Mouse (Mus musculus) gastrocnemius, postnatal 14 days (tissue): ENCODE data around the gene Mylpf. TPM values are rescaled to one million over a fixed set of nuclear protein-coding genes. Genes with fewer than 3 reads are reported as not detected.
A peak's percentile ranks its signal among the peaks of the same experiment; 100 is the strongest.
"Not testable (repeated sequence)": the region's sequence is repeated elsewhere in the genome, so short reads cannot be mapped to it uniquely, and the experiment has no call there.

Experiments used
- DNase-seq: peaks from one replicate; pipeline ENCODE4 v3.0.0; 2021; ENCODE audit warnings: mixed read lengths
- intact Hi-C: fragments of 180-260 bp; cut with DNase I; formaldehyde crosslinking; loops from one replicate; pipeline ENCODE4 v1.15.1; 2025; ENCODE audit warnings: low total_unique reads
- total RNA-seq, 2 experiments: library from RNA; stranded (reverse); gene quantifications; 2 replicates each; pipeline ENCODE4 v1.2.3; 2021

The Mylpf gene
- total RNA-seq, 2 experiments from 2014 or later: 57,620 to 58,231 TPM

GRCm38 (mm10) chr7:127223106-127223505 is 14.4 kb downstream of the Mylpf start:
- intact Hi-C loops: no loop called here

GRCm38 (mm10) chr7:127223515-127224478 is 15.1 kb downstream of the Mylpf start:
- intact Hi-C loops: no loop called here
- no peak for DNase-seq

More at GRCm38 (mm10) chr7:127223106-127223505, 14.4 kb downstream of the Mylpf start:
- no peak for DNase-seq

- intact Hi-C loops: no loop called here
- DNase-seq: no peak
Observed at GRCm38 (mm10) chr7:127224616-127225015, 15.9 kb downstream of the Mylpf start.

- intact Hi-C loops: no loop called here
- DNase-seq: no peak
Observed at GRCm38 (mm10) chr7:127225147-127225995, 16.7 kb downstream of the Mylpf start.

GRCm38 (mm10) chr7:127228615-127229303 is 20.1 kb downstream of the Mylpf start:
- intact Hi-C loops: no loop called here
- peak; percentile 80 for DNase-seq

DNA sequence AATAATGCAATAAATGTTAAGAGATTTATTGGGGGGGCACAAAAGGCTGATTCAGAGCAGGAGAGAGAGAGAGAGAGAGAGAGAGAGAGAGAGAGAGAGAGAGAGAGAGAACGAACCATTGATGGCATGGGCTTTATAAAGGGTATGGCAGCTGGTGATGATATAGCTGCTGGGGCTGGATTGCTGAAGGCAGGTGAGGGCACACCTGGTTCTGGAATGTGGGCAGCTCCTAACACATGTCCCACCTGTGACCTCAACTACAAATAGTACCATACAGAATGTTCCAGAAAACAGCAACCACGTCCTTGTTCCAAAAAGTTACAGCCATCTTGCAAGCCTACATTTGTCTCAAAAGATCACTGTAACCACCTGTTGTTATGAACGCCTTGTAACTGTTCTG is 22.7 kb downstream of the Mylpf start:
- intact Hi-C loops: no loop called here
- DNase-seq: no peak

DNA sequence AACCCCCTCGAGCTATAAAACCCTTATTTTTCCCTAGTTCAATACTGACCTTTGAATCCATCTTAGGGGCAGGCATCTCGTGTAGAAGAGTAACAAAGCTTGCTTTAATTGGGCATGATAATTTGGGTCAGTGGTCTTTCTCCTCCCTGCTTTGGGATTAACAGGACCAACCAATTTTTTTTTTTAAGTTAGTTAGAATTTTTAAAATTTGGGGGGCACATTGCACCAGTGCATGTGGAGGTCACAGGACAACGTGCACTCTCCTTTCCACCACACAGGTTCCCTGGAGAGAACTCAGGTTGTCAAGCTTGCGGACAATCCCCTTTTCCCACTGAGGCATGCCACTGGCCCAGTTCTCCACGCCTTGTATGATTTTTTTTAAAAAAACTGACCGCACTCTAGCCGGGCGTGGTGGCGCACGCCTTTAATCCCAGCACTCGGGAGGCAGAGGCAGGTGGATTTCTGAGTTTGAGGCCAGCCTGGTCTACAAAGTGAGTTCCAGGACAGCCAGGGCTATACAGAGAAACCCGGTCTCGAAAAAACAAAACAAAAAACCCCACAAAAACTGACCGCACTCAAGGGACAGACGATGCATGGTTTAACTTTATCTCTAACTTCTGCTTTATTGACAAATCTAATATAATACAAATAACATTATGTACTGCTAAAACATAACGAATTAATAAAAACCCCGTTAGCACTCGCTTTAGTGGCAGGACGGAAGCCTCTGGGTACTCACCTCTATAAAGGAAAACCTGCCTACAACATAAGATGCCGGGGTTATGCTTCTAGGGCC is 23.3 kb downstream of the Mylpf start:
- intact Hi-C loops: no loop called here
- no peak for DNase-seq

GRCm38 (mm10) chr7:127232622-127233367 is 24.1 kb downstream of the Mylpf start, which contains the start of the genes Zfp553 and Sept1:
TSS of gene Zfp553 (plus strand) at chr7:127233061.
TSS of gene Sept1 (minus strand) at chr7:127233130.
- peak; percentile 85 for DNase-seq
- intact Hi-C loops: no loop called here

DNA sequence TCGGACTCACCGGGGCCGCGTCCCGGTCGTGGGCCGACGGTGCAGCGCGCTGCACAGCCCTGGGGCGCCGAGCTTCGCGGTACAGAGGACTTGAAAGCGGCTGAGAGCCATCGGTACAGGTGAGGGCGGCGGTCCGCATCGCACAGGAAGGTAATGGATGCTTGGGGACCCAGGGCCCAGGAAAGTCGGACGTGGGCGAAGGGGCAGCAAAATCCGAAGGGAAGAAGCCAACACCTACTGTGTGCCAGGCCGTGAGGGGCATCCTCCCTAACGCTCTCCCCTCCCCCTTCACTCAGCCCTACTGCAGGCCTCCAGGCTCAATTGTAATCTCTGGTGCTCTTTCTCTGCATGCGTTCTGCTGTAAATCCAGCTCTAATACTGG is 24.7 kb downstream of the Mylpf start:
- no peak for DNase-seq
- intact Hi-C loops: no loop called here

DNA sequence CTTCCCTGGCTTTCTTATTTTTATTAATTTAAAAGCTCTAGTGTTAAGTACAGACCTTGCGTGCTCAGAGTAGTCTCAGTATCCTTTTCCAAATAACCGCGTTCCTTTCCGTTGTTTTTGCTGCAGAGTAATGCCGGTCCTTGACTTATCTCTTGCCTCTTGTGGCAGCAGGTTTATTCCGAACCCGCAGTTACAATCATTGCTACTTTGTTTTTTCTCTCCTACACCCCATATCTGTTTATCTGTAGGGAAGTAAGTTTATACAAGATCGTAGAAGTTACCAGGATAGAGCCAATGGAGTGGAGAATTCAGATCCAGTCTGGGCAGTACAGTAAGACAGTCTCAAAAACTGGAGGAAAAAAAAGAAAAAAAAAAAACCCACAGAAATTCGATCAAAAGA is 25.1 kb downstream of the Mylpf start:
- DNase-seq: no peak
- intact Hi-C loops: no loop called here

- DNase-seq: no peak
- intact Hi-C loops: no loop called here
Observed at GRCm38 (mm10) chr7:127234777-127235176, 26.1 kb downstream of the Mylpf start.

GRCm38 (mm10) chr7:127243361-127243867 is 34.7 kb downstream of the Mylpf start:
- DNase-seq: no peak
- intact Hi-C loops: no loop called here

DNA sequence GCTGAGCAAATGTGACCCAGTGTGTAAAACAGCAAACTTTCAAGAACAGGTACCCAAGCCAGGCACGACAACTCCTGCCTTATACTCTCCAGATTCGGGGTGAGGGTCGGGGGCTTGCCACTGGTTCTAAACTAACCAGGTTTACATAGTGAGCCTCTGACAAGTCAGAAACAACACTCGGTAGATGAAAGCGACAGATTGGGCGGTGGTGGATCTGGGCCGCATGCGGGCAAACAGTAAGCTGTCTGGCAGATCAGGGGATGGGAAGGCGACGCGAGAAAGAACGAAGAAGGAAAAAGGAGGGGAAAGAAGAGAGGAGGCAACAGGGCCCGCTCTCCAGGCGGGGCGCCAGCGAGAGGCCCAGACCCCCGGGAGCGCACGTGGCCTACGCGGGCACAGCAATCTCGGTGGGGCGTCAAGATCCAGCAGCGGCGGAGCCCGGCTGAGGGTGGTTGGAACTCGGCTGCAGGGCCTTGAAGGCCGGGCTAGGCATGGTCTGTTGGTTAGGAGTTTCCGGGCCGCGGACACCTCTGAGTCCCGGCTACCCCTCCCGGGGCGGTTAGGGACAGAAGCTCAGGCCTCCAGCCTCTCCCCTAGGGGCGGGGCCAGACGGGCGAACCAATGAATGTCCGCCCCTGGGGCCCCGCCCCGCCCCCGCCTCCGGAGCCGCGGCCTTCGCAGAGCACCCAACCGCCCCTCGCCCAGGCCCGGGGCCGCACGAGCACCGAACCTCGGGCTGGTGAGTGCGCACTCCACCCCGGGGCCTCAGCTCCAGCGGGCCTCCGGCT is 35.4 kb downstream of the Mylpf start, which contains the start of gene Zfp771:
Gene Zfp771 (plus strand): TSS at position 405 of the 788 bp plus-strand sequence.
- peak; percentile 99 for DNase-seq
- intact Hi-C loops: no loop called here

GRCm38 (mm10) chr7:127244658-127245510 is 36.2 kb downstream of the Mylpf start:
- intact Hi-C loops: no loop called here
- DNase-seq: peak; percentile 72

GRCm38 (mm10) chr7:127250511-127250910 is 41.8 kb downstream of the Mylpf start:
- intact Hi-C loops, DNase-seq: not testable (repeated sequence)

DNA sequence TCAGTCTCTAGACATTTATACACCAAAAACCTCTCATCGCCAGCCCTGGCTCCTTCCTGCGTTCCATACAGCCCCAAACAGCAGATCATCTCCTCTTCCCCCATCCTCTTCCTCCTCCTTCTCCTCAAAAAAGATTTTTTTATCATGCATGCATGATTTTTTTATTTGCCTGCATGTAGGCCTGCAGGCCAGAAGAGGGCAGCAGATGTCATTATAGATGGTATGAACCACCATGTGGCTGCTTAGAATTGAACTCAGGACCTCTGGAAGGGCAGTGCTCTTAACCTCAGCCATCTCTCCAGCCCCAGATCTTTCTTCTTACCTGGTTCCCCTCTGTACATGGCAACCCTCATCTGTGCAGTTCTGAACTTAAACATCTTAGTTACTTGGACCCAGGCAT is 43.7 kb downstream of the Mylpf start:
- intact Hi-C loops: no loop called here
- DNase-seq: no peak
